Mouse (Mus musculus) megakaryocyte progenitor cell, adult 5-6 weeks (primary cell): ENCODE data around the gene Cdr2l. TPM values are rescaled to one million over a fixed set of nuclear protein-coding genes. Genes with fewer than 3 reads are reported as not detected.

Source experiments
- ATAC-seq: replicated peaks from 2 replicates; pipeline ENCODE4 v1.8.0; 2016; ENCODE audit warnings: mild to moderate bottlenecking, moderate TSS enrichment, inconsistent platforms; ENCODE audit not compliant: poor library complexity
- total RNA-seq, 2 experiments: library from RNA; stranded (forward) in 1 of 2; stranded (reverse) in 1 of 2; fragments of 157-497, 149-512 nt in 1 of 2; fragments of 200-1000 nt in 1 of 2; gene quantifications; 2 replicates each; pipeline versions ENCODE4 v1.2.3 to v1.2.4; 2015 to 2017

The Cdr2l gene
- total RNA-seq, 2 experiments from 2014 or later = 0.08 to 0.20 TPM

DNA sequence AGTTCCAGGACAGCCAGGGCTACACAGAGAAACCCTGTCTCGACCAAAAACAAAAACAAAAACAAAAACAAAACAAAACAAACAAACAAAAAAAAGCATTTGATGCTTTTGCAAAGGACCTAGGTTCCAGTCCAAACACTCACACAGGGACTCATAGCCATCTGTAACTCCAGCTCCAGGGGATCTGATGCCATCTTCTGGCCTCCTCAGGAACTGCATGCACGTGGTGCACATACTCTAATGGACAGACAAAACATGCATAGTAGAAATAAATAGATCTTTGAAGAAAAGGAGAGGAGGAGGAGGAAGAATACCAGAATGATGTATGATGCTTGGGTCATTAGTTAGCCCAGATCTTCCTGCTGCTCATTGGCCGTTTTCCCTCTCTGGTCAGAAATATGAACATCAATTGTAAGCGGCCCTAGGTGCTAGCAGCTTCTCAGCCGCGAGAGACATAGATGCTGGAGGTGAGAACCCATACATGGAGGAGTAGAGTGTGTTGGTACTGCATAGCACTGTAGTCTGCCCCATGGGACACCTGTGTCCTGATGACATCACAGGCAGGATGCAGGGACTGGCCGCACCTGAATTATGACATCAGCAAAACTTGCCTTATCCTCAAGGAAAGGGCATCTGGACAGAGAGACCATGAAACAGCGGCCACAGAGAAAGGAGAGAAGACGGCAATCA lies 58.3 kb downstream of the Cdr2l start, which contains the start of gene Trim80:
Gene Trim80, plus strand, starts transcription at position 640 of the 690 bp plus-strand sequence.
- ATAC-seq = no peak

GRCm38 (mm10) chr11:115441417-115441816 lies 59.7 kb downstream of the Cdr2l start:
- no peak for ATAC-seq

Other genes with a start within 250 kb of the Cdr2l start
- 2.1 and 2.3 TPM in 2 replicates for gene Cd300lf, start 247.9 kb upstream of the Cdr2l start, total RNA-seq (2015)
- 1.6 and 1.8 TPM in 2 replicates for gene Cd300lf, start 247.9 kb upstream of the Cdr2l start, total RNA-seq (2017)
- 51.4 TPM in 2 replicates for gene Slc9a3r1, start 218.6 kb upstream of the Cdr2l start, total RNA-seq (2015)
- gene Slc9a3r1, start 218.6 kb upstream of the Cdr2l start, total RNA-seq (2017) = 44.7 and 49.4 TPM in 2 replicates
- gene Tmem104, start 194.4 kb upstream of the Cdr2l start, total RNA-seq (2015) = 7.8 and 8.3 TPM in 2 replicates
- gene Tmem104, start 194.4 kb upstream of the Cdr2l start, total RNA-seq (2017) = 2.4 and 8.2 TPM in 2 replicates
- gene Nat9, start 194.1 kb upstream of the Cdr2l start, total RNA-seq (2015) = 17.4 and 17.8 TPM in 2 replicates
- 20.2 and 25.5 TPM in 2 replicates for gene Nat9, start 194.1 kb upstream of the Cdr2l start, total RNA-seq (2017)
- gene Grin2c, start 114.7 kb upstream of the Cdr2l start, total RNA-seq (2015) = not detected in 2 replicates
- gene Grin2c, start 114.7 kb upstream of the Cdr2l start, total RNA-seq (2017) = not detected in 2 replicates
- 9.1 and 9.8 TPM in 2 replicates for gene Fdxr, start 104.9 kb upstream of the Cdr2l start, total RNA-seq (2015)
- gene Fdxr, start 104.9 kb upstream of the Cdr2l start, total RNA-seq (2017) = 14.2 and 19.1 TPM in 2 replicates
- 0.30 and 0.71 TPM in 2 replicates for gene Fads6, start 84.3 kb upstream of the Cdr2l start, total RNA-seq (2015)
- 0.87 and 2.2 TPM in 2 replicates for gene Fads6, start 84.3 kb upstream of the Cdr2l start, total RNA-seq (2017)
- gene Otop2, start 74.8 kb upstream of the Cdr2l start, total RNA-seq (2015) = not detected in 2 replicates
- not detected in 2 replicates for gene Otop2, start 74.8 kb upstream of the Cdr2l start, total RNA-seq (2017)
- not detected in 2 replicates for gene Ush1g, start 59.9 kb upstream of the Cdr2l start, total RNA-seq (2015)
- gene Ush1g, start 59.9 kb upstream of the Cdr2l start, total RNA-seq (2017) = not detected in 2 replicates
- gene Otop3, start 47.2 kb upstream of the Cdr2l start, total RNA-seq (2015) = not detected in 2 replicates
- gene Otop3, start 47.2 kb upstream of the Cdr2l start, total RNA-seq (2017) = not detected in 2 replicates
- 0.52 and 0.81 TPM in 2 replicates for gene Hid1, start 14.2 kb upstream of the Cdr2l start, total RNA-seq (2015)
- 0.10 TPM in 1 of 2 replicates, not detected in the other for gene Hid1, start 14.2 kb upstream of the Cdr2l start, total RNA-seq (2017)
- gene Mrpl58, start 21.8 kb downstream of the Cdr2l start, total RNA-seq (2015) = 83.4 and 98.3 TPM in 2 replicates
- gene Mrpl58, start 21.8 kb downstream of the Cdr2l start, total RNA-seq (2017) = 81.1 and 96.4 TPM in 2 replicates
- 703 and 731 TPM in 2 replicates for gene Atp5h, start 38.0 kb downstream of the Cdr2l start, total RNA-seq (2015)
- gene Atp5h, start 38.0 kb downstream of the Cdr2l start, total RNA-seq (2017) = 770 and 871 TPM in 2 replicates
- gene Kctd2, start 38.2 kb downstream of the Cdr2l start, total RNA-seq (2015) = 13.0 and 15.0 TPM in 2 replicates
- 9.0 and 17.0 TPM in 2 replicates for gene Kctd2, start 38.2 kb downstream of the Cdr2l start, total RNA-seq (2017)
- not detected in 2 replicates for gene Trim80, start 58.6 kb downstream of the Cdr2l start, total RNA-seq (2015)
- not detected in 2 replicates for gene Trim80, start 58.6 kb downstream of the Cdr2l start, total RNA-seq (2017)
- not detected in 2 replicates for gene Slc16a5, start 80.6 kb downstream of the Cdr2l start, total RNA-seq (2015)
- gene Slc16a5, start 80.6 kb downstream of the Cdr2l start, total RNA-seq (2017) = not detected in 2 replicates
- gene Armc7, start 93.8 kb downstream of the Cdr2l start, total RNA-seq (2015) = 4.6 and 5.5 TPM in 2 replicates
- 5.1 and 9.0 TPM in 2 replicates for gene Armc7, start 93.8 kb downstream of the Cdr2l start, total RNA-seq (2017)
- 64.1 and 65.0 TPM in 2 replicates for gene Nt5c, start 109.9 kb downstream of the Cdr2l start, total RNA-seq (2015)
- gene Nt5c, start 109.9 kb downstream of the Cdr2l start, total RNA-seq (2017) = 105 and 112 TPM in 2 replicates
- 179 TPM in 2 replicates for gene Jpt1, start 132.5 kb downstream of the Cdr2l start, total RNA-seq (2015)
- 143 and 157 TPM in 2 replicates for gene Jpt1, start 132.5 kb downstream of the Cdr2l start, total RNA-seq (2017)
- gene Sumo2, start 154.4 kb downstream of the Cdr2l start, total RNA-seq (2015) = 682 and 726 TPM in 2 replicates
- 483 and 527 TPM in 2 replicates for gene Sumo2, start 154.4 kb downstream of the Cdr2l start, total RNA-seq (2017)
- 131 and 149 TPM in 2 replicates for gene Nup85, start 182.5 kb downstream of the Cdr2l start, total RNA-seq (2015)
- 131 and 147 TPM in 2 replicates for gene Nup85, start 182.5 kb downstream of the Cdr2l start, total RNA-seq (2017)
- gene Mrps7, start 222.0 kb downstream of the Cdr2l start, total RNA-seq (2015) = 56.9 and 63.7 TPM in 2 replicates
- 43.2 and 50.3 TPM in 2 replicates for gene Mrps7, start 222.0 kb downstream of the Cdr2l start, total RNA-seq (2017)
- gene Gga3, start 222.1 kb downstream of the Cdr2l start, total RNA-seq (2015) = 27.9 and 28.3 TPM in 2 replicates
- 17.0 and 40.0 TPM in 2 replicates for gene Gga3, start 222.1 kb downstream of the Cdr2l start, total RNA-seq (2017)
- gene Mif4gd, start 231.1 kb downstream of the Cdr2l start, total RNA-seq (2015) = 20.4 and 27.4 TPM in 2 replicates
- gene Mif4gd, start 231.1 kb downstream of the Cdr2l start, total RNA-seq (2017) = 17.7 and 23.0 TPM in 2 replicates
- 8.7 and 10.2 TPM in 2 replicates for gene Slc25a19, start 246.4 kb downstream of the Cdr2l start, total RNA-seq (2015)
- gene Slc25a19, start 246.4 kb downstream of the Cdr2l start, total RNA-seq (2017) = 15.2 and 18.2 TPM in 2 replicates